Mouse (Mus musculus) midbrain, embryonic 12.5 days (tissue): ENCODE data around the gene Gm10762. TPM values are rescaled to one million over a fixed set of nuclear protein-coding genes. Genes with fewer than 3 reads are reported as not detected.
"Not testable (repeated sequence)": the region's sequence is repeated elsewhere in the genome, so short reads cannot be mapped to it uniquely, and the experiment has no call there.

Experiments used
- ATAC-seq: fragments of 200-750 bp; cut with Nextera tagmentation; 2 replicates; pipeline ENCODE4 v1.8.0; 2017; ENCODE audit warnings: low read depth, moderate TSS enrichment, moderate library complexity; ENCODE audit not compliant: low FRiP score
- H3K27ac ChIP-seq: fragments of 300-500 bp; sonication (generic); replicated peaks from 2 replicates; pipeline ENCODE4 v1.5.1; 2016; ENCODE audit warnings: mild to moderate bottlenecking
- H3K27me3 ChIP-seq: fragments of 300-500 bp; sonication (generic); 2 replicates; pipeline ENCODE4 v1.6.1; 2016; ENCODE audit warnings: mild to moderate bottlenecking
- H3K36me3 ChIP-seq: fragments of 300-500 bp; sonication (generic); 2 replicates; pipeline ENCODE4 v1.6.1; 2016
- H3K4me1 ChIP-seq: fragments of 300-500 bp; sonication (generic); 2 replicates; pipeline ENCODE4 v1.6.1; 2016
- H3K4me2 ChIP-seq: fragments of 300-500 bp; sonication (generic); replicated peaks from 2 replicates; pipeline ENCODE4 v1.6.1; 2016; ENCODE audit warnings: mild to moderate bottlenecking, moderate library complexity
- H3K4me3 ChIP-seq: fragments of 300-500 bp; sonication (generic); 2 replicates; pipeline ENCODE4 v1.5.1; 2016; ENCODE audit warnings: mild to moderate bottlenecking
- H3K9ac ChIP-seq: fragments of 300-500 bp; sonication (generic); replicated peaks from 2 replicates; pipeline ENCODE4 v1.6.1; 2016; ENCODE audit warnings: mild to moderate bottlenecking, moderate library complexity
- H3K9me3 ChIP-seq: fragments of 300-500 bp; sonication (generic); 2 replicates; pipeline ENCODE4 v1.6.1; 2016; ENCODE audit warnings: mild to moderate bottlenecking
- WGBS: fragments of 180-500 bp; shearing (Covaris S2); methylation state at CpG from one replicate; pipeline ENCODE4 v1.1.7; 2016; 5-methylcytosine and 5-hydroxymethylcytosine counted together
- polyA plus RNA-seq: library from polyadenylated mRNA; unstranded; fragments of >200 nt; fragmentation: Nextera tagmentation; extraction: Ambion mirVana; gene quantifications from 2 replicates; pipeline ENCODE4 v1.2.1, GENCODE M21; 2016

The Gm10762 gene
- polyA plus RNA-seq: 29.3 and 31.7 TPM in 2 replicates

DNA sequence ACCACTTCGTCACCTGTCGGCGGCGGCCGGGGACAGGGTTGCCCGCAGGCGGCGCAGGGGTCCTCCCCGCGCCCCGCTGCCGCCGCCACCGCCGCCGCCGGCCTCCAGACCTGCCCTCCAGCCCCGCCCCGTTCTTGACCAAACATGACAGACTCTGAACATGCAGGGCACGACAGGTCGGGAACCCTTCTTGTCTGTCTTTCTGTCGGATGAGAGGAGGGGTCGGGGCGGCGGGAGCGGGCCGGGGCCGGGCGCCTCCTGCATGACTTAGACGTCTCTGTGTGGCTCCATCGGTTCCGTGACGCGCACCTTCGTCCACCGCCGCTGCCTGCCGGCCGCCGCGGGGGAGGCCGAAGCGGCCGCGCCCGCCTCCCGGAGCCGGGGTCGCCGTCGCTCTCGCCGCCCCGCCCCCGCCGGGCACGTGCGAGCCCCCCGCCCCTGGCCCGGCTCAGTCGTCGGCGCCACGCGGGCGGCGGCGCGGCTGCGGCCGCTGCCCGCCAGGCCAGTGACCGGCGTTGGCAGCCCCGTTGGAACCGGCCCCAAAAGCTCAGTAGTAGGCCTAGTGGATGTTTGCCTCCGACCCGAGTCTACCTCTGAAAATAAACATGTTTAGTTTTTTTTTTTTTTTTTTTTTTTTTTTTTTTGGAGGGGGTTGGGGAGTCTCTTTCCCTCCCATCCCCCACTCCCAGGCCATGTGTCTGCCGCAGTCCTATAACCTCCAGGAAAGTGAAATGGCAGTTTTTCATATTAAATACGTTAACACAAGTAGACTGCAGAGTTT, at the start of gene Gm10762:
TSS of gene Gm10762 (minus strand) at position 65 of the 781 bp plus-strand sequence.
- H3K27ac ChIP-seq: peak within 1 kb of the TSS; percentile 100
- WGBS: 2% methylated on average over 67 of the region's 80 CpGs
- H3K4me2 ChIP-seq: peak within 1 kb of the TSS; percentile 54
- H3K4me3 ChIP-seq: peak within 1 kb of the TSS; percentile 90
- peak within 1 kb of the TSS; percentile 99 for H3K9ac ChIP-seq
- H3K27me3 ChIP-seq: no peaks in the 10 kb centered on the region
- H3K36me3 ChIP-seq: no peaks in the 10 kb centered on the region
- H3K9me3 ChIP-seq: no peaks in the 10 kb centered on the region
- peak; percentile 79 for ATAC-seq
- H3K4me1 ChIP-seq: peaks cover 7% of the 10 kb centered on the region; the same call in 1 of the 2 replicates

DNA sequence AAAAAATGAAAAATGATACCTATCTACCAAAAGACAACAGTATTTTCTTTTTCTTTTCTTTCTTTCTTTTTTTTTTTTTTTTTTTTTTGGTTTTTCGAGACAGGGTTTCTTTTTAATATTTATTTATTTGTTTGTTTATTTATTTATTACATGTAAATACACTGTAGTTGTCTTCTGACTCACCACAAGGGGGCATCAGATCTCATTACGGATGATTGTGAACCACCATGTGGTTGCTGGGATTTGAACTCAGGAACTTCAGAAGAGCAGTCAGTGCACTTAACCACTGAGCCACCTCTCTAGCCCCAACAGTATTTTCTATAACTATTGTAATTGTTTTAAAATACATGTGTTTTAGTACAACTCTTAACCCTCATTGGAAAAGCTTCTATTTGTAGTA, 41.3 kb upstream of the Gm10762 start:
- WGBS: 80% methylated on average over 2 of the region's 2 CpGs
- not testable (repeated sequence) for H3K4me2 ChIP-seq, H3K4me1 ChIP-seq, H3K27ac ChIP-seq, H3K27me3 ChIP-seq, H3K9ac ChIP-seq, H3K9me3 ChIP-seq, H3K36me3 ChIP-seq, H3K4me3 ChIP-seq, ATAC-seq

DNA sequence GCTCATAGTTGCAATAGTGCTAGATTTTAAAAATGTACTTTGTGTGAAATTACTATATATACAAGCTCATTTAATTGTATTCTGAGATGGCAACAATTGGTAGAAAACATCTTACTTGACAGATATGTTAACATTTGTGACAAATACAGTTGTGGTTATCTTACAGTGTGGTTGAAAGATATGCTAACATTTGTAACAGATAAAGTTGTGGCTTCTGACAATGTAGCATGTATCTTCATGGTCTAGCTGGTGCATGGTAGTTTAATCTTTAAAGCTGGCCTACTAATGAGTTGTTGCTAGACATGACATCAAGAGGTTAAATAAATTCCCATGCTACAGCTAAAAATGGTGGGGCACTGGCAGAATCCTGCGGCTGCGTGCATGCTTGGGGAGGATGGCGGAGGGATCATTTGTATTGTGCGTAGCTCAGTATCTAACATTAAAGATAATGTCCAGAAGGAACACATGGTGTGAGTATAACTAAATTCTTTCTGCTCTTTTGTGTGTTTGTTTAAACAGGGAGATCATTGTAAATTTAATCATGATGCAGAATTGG, 38.7 kb upstream of the Gm10762 start:
- Histone ChIP-seq H3K4me3 (no peak overlapping the region), H3K4me1 (no peaks in the 10 kb centered on the region), H3K27me3 (no peaks in the 10 kb centered on the region), H3K9ac (no peak overlapping the region), H3K4me2 (no peak overlapping the region), H3K9me3 (no peaks in the 10 kb centered on the region), H3K36me3 (no peaks in the 10 kb centered on the region), H3K27ac (no peak overlapping the region)
- WGBS: 76% methylated on average over 4 of the region's 4 CpGs
- no peak for ATAC-seq

DNA sequence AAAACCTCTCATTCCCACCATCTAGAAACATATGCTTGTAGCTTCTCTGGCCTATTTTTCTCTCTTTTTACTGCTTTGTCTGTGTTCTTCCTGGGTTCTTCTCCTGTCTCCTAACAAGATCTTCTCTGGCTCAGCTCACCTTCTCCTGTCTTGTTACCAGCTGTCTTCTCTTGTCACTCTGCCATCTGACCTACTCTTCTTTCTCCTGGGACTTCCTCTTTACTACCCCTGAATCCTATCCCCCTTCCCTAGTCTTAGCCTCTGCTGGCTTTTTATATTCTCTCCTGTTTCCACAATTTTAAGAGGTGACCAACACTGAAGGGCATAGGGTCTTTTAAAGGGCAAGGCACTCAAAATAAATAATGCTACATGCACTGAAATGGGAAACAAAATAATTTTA, 37.3 kb upstream of the Gm10762 start:
- Histone ChIP-seq H3K4me3 (no peak overlapping the region), H3K9me3 (no peaks in the 10 kb centered on the region), H3K36me3 (no peaks in the 10 kb centered on the region), H3K27me3 (no peaks in the 10 kb centered on the region), H3K4me2 (no peak overlapping the region), H3K9ac (no peak overlapping the region), H3K27ac (no peak overlapping the region), H3K4me1 (no peaks in the 10 kb centered on the region)
- ATAC-seq: no peak

DNA sequence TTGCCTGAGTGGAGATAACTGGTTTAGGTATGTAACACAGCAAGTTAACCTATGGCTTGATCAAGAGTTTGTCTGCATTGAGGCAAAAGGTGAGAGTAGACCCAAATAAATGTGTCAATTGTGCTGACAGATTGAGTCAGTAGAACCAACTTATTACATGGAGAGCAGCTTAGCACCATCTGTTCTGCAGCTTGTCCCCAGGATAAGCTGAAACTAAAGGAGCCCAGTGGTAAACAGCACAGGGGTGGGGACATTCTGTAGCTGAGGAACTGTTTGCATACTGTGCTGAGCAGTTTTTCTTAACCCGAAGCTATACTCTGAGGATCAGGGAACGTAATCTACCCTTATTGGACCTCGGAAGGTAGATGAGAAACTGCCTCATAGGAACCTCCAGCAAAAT, 17.2 kb upstream of the Gm10762 start:
- Histone ChIP-seq H3K36me3 (no peaks in the 10 kb centered on the region), H3K4me3 (no peak overlapping the region), H3K9ac (no peak overlapping the region), H3K9me3 (no peaks in the 10 kb centered on the region), H3K27me3 (no peaks in the 10 kb centered on the region), H3K4me2 (no peak overlapping the region), H3K27ac (no peak overlapping the region), H3K4me1 (peaks cover 5% of the 10 kb centered on the region; the same call in 1 of the 2 replicates)
- WGBS: 84% methylated on average over 3 of the region's 3 CpGs
- ATAC-seq: no peak

DNA sequence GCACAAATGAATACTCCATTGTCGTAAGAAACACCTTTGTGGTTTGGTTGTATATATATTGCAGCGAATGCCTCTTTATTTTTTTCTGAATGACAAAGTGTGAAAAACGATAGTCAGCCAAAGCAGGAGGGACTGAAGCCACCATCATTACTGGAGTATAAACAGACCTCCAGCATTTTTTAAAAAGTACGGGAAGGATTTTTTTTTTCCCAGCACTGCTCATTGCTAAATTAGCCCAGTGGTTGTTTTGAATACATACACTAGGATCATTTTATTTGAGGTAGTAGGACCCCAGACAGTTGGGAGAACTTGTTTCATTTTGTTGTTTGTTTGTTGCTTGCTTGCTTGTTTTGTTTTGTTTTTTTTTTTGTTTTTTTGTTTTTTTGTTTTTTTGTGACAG, 8.0 kb upstream of the Gm10762 start:
- Histone ChIP-seq H3K36me3 (no peaks in the 10 kb centered on the region), H3K9ac (no peak overlapping the region), H3K27ac (no peak overlapping the region), H3K4me1 (no peaks in the 10 kb centered on the region), H3K9me3 (no peaks in the 10 kb centered on the region), H3K4me2 (no peak overlapping the region), H3K27me3 (no peaks in the 10 kb centered on the region), H3K4me3 (no peak overlapping the region)
- no peak for ATAC-seq
- 83% methylated on average over 4 of the region's 4 CpGs for WGBS

DNA sequence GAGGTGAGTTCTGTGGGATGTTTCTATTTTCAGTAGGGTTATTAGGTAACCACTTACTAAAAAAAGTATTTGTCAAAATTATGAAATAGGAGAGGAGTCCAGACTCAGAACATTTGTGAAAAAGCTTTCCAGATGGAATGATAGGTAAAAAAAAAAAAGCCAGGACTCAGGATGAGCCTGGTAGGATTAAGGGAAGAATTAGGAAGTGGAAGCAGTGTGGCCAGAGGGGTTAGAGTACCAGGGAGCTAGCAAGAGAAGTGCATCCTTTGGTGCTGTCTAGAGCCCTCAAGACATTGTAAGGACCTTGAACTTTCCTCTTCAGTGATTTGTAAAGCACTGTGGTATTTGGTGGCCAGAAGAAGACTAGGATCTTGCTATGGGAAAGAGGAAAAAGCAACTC, 4.8 kb upstream of the Gm10762 start:
- H3K27ac ChIP-seq: no peak overlapping the region
- H3K4me1 ChIP-seq: no peaks in the 10 kb centered on the region
- no peaks in the 10 kb centered on the region for H3K9me3 ChIP-seq
- no peak overlapping the region for H3K9ac ChIP-seq
- H3K36me3 ChIP-seq: no peaks in the 10 kb centered on the region
- H3K4me2 ChIP-seq: no peak overlapping the region
- H3K4me3 ChIP-seq: no peak overlapping the region
- ATAC-seq: no peak
- no peaks in the 10 kb centered on the region for H3K27me3 ChIP-seq

DNA sequence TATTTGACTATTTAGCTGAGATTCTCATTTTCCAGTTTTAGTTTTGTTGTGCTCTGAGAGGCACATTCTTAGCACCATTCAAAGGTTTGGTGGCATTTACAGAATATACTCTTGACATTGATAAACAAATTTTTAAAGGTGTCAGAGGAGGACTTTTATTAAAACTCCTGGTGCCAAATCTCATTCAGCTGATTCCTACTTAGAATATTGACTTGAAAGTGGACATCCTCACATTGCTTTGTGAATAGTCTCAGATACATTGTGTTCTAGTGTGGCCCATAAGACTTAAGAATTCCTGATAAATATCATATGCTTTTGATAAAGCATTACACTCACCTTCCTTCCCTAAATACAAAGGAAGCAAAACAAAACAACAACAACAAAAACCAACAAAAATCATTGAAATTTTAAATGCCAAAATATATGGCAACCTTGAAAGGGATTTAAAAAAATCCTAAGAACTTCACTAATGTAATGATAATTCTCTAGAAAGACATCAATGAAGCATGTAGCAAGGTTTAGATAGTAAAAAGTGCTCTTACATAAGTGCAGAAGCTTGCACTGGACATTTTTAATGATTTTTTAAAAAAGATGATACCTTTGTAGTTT, 1.1 kb upstream of the Gm10762 start:
- Histone ChIP-seq H3K9me3 (no peaks in the 10 kb centered on the region), H3K4me3 (peak overlapping the region; percentile 90), H3K27me3 (no peaks in the 10 kb centered on the region), H3K4me2 (peak overlapping the region; percentile 54), H3K4me1 (peaks cover 7% of the 10 kb centered on the region; the same call in 1 of the 2 replicates), H3K27ac (peak overlapping the region; percentile 100), H3K36me3 (no peaks in the 10 kb centered on the region), H3K9ac (no peak overlapping the region; the same call in 1 of the 2 replicates)
- no peak for ATAC-seq

DNA sequence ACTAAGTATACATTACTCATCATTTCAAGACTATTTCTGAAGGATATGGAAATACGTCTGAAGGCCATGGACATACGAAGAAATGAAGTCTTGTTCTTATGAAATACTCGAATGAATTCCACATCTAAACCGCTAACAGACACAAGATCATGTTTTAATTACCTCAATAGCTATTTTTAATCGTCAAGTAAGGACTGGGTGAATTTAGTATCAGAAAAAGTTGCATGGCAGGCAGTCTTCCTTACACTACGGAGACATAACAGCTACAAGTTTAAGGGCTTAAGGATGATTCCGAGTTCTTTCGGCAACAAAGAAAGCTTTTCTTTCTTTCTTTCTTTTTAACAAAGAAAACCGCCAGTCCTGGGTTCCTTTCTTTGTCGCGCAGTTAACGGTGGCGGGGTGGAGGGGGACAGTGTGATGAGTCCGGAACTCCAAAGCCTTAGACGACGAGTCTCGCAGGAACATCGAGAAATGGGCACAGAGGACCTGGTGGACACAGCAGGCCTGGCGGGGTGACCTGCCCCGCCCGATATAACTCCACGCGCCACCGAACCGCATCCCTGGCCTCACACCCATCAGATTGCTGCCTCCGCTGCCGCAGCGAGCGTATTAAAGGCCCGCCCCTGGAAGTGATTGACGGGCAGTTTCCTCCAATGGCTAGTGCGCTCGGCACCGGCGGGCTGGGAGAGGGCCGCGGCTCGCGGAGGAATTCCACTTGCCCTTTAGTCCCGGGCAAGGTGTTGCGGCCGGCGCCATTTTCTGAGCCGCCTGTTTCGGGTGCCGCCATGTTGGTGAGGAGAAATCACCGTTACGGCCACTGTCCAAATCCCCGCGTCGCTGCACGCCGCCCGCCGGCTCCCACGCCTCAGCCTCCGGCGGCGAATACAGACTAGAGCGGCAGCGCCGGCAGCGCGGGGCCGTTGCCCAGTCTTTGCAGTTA, 614 bp downstream of the Gm10762 start, which contains the start of gene Zc3h6:
TSS of gene Zc3h6 (plus strand) at position 762 of the 940 bp plus-strand sequence.
- peak within 1 kb of the TSS; percentile 99 for H3K9ac ChIP-seq
- H3K4me2 ChIP-seq: peak within 1 kb of the TSS; percentile 54
- H3K36me3 ChIP-seq: no peaks in the 10 kb centered on the region
- H3K9me3 ChIP-seq: no peaks in the 10 kb centered on the region
- peak within 1 kb of the TSS; percentile 100 for H3K27ac ChIP-seq
- ATAC-seq: peak; percentile 96
- WGBS: 1% methylated on average over 65 of the region's 65 CpGs
- no peaks in the 10 kb centered on the region for H3K27me3 ChIP-seq
- peak within 1 kb of the TSS; percentile 90 for H3K4me3 ChIP-seq
- H3K4me1 ChIP-seq: peaks cover 7% of the 10 kb centered on the region; the same call in 1 of the 2 replicates

DNA sequence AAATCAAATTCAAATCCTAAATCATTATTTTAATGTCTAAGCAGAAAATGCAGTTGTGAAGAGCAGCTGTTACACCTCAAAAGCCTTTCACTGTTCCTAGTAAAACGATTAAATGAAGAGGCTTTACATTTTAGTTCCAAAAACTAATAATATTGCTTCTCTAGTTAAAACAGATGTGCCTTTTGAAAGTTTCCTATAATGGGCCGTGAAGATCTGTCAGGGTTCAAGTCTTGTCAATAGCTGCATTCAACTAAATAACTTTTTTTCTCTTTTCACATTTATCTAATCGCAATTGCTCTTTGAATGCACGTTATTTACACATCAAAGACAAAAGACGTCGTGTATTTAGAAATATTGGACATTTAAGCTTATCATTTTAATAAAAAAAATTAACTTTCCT, 1.3 kb downstream of the Gm10762 start:
- 7% methylated on average over 6 of the region's 6 CpGs for WGBS
- no peaks in the 10 kb centered on the region for H3K9me3 ChIP-seq
- no peak for ATAC-seq
- peaks cover 7% of the 10 kb centered on the region; the same call in 1 of the 2 replicates for H3K4me1 ChIP-seq
- H3K4me2 ChIP-seq: peak overlapping the region; percentile 54
- no peaks in the 10 kb centered on the region for H3K27me3 ChIP-seq
- peak overlapping the region; percentile 43 for H3K9ac ChIP-seq
- peak overlapping the region; percentile 100 for H3K27ac ChIP-seq
- peak overlapping the region; percentile 90 for H3K4me3 ChIP-seq
- H3K36me3 ChIP-seq: no peaks in the 10 kb centered on the region

DNA sequence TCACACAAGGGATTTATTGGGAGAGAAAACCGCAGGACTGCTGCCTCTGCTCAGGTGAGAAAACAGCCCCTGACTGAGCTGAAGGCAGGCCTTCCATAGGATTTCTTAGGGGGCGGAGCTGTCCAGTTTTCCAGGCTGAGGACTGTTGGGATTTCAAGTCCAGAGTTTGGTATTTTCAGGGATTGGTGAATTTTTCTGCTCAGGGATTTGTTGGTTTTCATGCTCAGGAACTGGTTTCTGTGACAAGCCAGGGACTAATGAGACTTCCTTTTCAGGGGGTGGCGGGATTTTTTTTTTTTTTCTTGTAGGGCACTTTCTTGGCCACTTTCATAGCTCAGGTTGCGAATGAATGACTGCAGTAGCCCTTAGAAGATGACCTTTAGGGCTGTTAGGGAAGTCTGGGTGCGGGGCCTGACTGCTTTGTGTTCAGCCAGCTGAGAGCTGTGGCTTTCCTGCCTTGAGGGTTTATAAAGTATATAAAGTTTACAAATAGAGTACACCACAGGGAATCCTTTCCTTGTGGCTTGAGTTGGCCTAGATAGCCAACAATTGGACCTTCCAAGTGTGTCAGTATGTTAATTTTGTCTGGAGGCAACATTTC, 1.9 kb downstream of the Gm10762 start:
- peak overlapping the region; percentile 54 for H3K4me2 ChIP-seq
- H3K36me3 ChIP-seq: no peaks in the 10 kb centered on the region
- no peaks in the 10 kb centered on the region for H3K9me3 ChIP-seq
- H3K4me1 ChIP-seq: peaks cover 7% of the 10 kb centered on the region; the same call in 1 of the 2 replicates
- no peaks in the 10 kb centered on the region for H3K27me3 ChIP-seq
- no peak overlapping the region for H3K9ac ChIP-seq
- 39% methylated on average over 5 of the region's 5 CpGs for WGBS
- ATAC-seq: no peak
- peak overlapping the region; percentile 6; the same call in 1 of the 2 replicates for H3K4me3 ChIP-seq
- H3K27ac ChIP-seq: peak overlapping the region; percentile 100
